Mouse (Mus musculus): ENCODE measurements around the gene Cyth2. TPM values are rescaled to one million over a fixed set of nuclear protein-coding genes. Genes with fewer than 3 reads are reported as not detected.
A peak's percentile ranks its signal among the peaks of the same experiment; 100 is the strongest.

Cyth2 gene
- polyA plus RNA-seq, 1 experiment from 2014 or later: 66.2 TPM

- peaks cover 9% of the 10 kb centered on the region; the same call in 1 of the 2 replicates for H3K79me2 ChIP-seq (ENCODE audit: inconsistent target)
- H3K36me3 ChIP-seq (ENCODE audit: inconsistent target): peaks cover 19% of the 10 kb centered on the region; the same call in 1 of the 2 replicates
- H3K27ac ChIP-seq: peak within 1 kb of the TSS; percentile 44
- H3K4me3 ChIP-seq (ENCODE audit: inconsistent target): peak within 1 kb of the TSS; percentile 97
- under 1% methylated on average over 35 of the region's 35 CpGs for WGBS (ENCODE audit: missing documents)
These were observed 16.2 kb upstream of the Cyth2 start, which contains the start of gene Grwd1 for GRCm38 (mm10) chr7:45830427-45831127. Gene Grwd1, minus strand, starts transcription at chr7:45830944.

DNA sequence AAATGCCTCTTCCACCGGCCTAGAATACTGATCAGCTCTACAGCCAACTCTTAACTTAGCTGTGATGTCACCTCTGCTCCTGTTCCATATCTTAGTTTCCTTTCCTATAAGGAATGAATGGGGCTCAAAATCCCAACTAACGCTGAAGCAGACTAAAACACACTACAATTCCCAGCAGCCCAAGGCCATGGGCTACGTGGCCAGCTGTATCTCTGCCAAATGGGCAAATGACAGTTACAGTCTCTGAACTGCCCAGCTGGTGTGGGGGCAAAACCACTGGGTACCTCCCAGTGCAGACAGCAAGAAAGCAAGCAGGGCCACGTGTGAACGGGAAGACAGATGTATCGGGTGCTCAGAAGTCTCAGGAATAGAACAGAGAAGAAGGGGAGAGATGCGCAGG lies 12.2 kb upstream of the Cyth2 start:
- no peak overlapping the region for H3K27ac ChIP-seq
- H3K36me3 ChIP-seq (ENCODE audit: inconsistent target): peaks cover 21% of the 10 kb centered on the region; the same call in 1 of the 2 replicates
- no peak overlapping the region for H3K4me3 ChIP-seq (ENCODE audit: inconsistent target)
- 96% methylated on average over 7 of the region's 7 CpGs for WGBS (ENCODE audit: missing documents)
- peaks cover 9% of the 10 kb centered on the region; the same call in 1 of the 2 replicates for H3K79me2 ChIP-seq (ENCODE audit: inconsistent target)

DNA sequence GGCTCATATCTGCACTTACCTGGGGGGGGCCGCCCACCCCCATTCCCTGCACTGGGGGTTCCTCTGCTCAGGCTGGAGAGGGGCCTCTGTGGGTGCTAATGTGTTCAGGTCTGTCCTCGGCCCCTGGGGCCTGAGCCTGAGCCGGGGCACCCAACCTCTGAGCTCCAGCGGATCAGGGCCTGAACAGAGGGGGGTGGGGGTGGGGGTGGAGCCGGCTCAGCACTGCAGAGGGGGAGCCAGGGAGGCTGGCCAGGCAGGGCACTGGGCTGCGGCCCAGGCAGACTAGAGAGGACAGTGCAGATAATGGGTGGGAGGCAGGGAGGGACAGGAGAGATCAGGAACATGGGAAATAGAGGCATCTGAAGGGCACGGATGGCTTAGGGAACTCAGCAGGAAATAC lies 10.2 kb upstream of the Cyth2 start, which contains the start of gene Kcnj14:
Gene Kcnj14, minus strand, starts transcription at position 185 of the 400 bp plus-strand sequence.
- Histone ChIP-seq H3K36me3 (ENCODE audit: inconsistent target) (peaks cover 21% of the 10 kb centered on the region; the same call in 1 of the 2 replicates), H3K4me3 (ENCODE audit: inconsistent target) (no peak within 1 kb of the TSS), H3K79me2 (ENCODE audit: inconsistent target) (no peaks in the 10 kb centered on the region; the same call in 1 of the 2 replicates), H3K27ac (no peak within 1 kb of the TSS)
- WGBS (ENCODE audit: missing documents): 97% methylated on average over 5 of the region's 7 CpGs

GRCm38 (mm10) chr7:45820913-45821312 lies 6.5 kb upstream of the Cyth2 start:
- Histone ChIP-seq H3K79me2 (ENCODE audit: inconsistent target) (no peaks in the 10 kb centered on the region), H3K36me3 (ENCODE audit: inconsistent target) (peaks cover 6% of the 10 kb centered on the region; the same call in 1 of the 2 replicates)

DNA sequence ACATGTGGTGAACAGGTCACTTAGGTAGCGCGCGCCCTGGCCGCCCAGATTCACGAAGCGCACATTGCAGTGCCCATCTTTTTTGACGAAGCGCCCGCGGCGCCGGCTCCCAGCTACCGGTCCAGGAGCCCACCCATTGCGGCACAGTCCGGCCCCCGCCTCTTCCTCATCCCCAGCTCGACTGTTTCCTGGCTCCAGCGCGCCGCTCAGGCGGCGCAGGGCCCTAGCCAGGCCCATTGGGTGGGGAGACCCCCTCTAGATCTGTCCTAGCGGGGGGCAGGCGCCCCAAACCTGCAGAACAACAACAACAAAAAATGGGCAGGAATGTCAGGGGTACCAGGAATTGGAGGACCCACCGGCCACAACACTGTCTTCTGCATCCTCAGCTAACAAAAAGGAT lies 5.5 kb upstream of the Cyth2 start:
- H3K4me3 ChIP-seq (ENCODE audit: inconsistent target): no peak overlapping the region
- H3K36me3 ChIP-seq (ENCODE audit: inconsistent target): no peaks in the 10 kb centered on the region
- no peak overlapping the region for H3K27ac ChIP-seq
- H3K79me2 ChIP-seq (ENCODE audit: inconsistent target): no peaks in the 10 kb centered on the region
- 32% methylated on average over 25 of the region's 25 CpGs for WGBS (ENCODE audit: missing documents)

More at GRCm38 (mm10) chr7:45820913-45821312, 6.5 kb upstream of the Cyth2 start:
- no peak overlapping the region for H3K27ac ChIP-seq
- no peak overlapping the region for H3K4me3 ChIP-seq (ENCODE audit: inconsistent target)

GRCm38 (mm10) chr7:45815984-45816351 lies 1.6 kb upstream of the Cyth2 start:
- Histone ChIP-seq H3K36me3 (ENCODE audit: inconsistent target) (peaks cover 14% of the 10 kb centered on the region; the same call in 1 of the 2 replicates), H3K79me2 (ENCODE audit: inconsistent target) (peaks cover 19% of the 10 kb centered on the region), H3K27ac (no peak overlapping the region), H3K4me3 (ENCODE audit: inconsistent target) (no peak overlapping the region)
- WGBS (ENCODE audit: missing documents): 64% methylated on average over 2 of the region's 2 CpGs

- Histone ChIP-seq H3K27ac (no peak overlapping the region), H3K79me2 (ENCODE audit: inconsistent target) (peaks cover 19% of the 10 kb centered on the region), H3K36me3 (ENCODE audit: inconsistent target) (peaks cover 20% of the 10 kb centered on the region), H3K4me3 (ENCODE audit: inconsistent target) (no peak overlapping the region)
- 92% methylated on average over 10 of the region's 10 CpGs for WGBS (ENCODE audit: missing documents)
These were observed 1.1 kb upstream of the Cyth2 start for GRCm38 (mm10) chr7:45815323-45815983.

DNA sequence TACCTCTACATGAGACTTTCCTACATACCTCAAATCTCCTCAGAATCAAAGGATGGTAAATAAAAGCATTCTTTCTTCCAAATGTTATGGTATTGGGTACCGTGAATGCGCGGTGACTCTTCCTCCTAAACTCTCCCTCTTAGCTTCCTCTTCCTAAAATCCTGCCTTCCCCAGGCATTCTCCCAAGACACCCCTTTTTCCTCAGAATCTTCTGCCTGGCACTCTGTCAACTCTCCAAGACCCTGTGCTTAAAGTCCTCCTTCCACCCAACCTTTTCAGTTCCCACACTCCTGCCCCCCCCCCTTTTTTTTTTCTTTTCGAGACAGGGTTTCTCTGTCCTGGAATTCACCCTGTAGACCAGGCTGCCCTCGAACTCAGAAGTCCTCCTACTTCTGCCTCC lies 460 bp upstream of the Cyth2 start:
- 4% methylated on average over 5 of the region's 5 CpGs for WGBS (ENCODE audit: missing documents)
- Histone ChIP-seq H3K79me2 (ENCODE audit: inconsistent target) (peaks cover 19% of the 10 kb centered on the region), H3K36me3 (ENCODE audit: inconsistent target) (peaks cover 26% of the 10 kb centered on the region), H3K27ac (no peak overlapping the region), H3K4me3 (ENCODE audit: inconsistent target) (peak overlapping the region; percentile 14; the same call in 1 of the 2 replicates)

DNA sequence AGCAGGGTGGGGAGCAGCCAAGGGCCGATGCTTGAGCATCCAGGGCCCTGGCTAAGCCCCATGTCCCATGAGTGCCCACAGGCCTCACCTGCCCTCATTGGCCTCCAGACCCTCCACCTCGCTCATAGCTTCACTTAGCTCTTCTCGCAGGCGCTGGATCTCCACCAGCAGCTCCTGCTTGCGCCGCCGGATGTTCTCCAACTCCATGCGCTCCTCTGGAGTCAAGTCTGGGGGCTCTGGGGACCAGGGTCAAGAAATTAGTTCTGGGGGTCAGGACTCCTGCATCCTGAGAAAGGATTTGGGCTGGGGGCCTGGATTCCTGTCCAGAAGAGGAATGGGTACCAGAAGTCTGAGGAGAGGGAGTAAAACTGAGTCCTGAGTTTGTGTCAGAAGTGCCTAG lies 1.5 kb downstream of the Cyth2 start:
- 96% methylated on average over 8 of the region's 8 CpGs for WGBS (ENCODE audit: missing documents)
- peaks cover 45% of the 10 kb centered on the region for H3K36me3 ChIP-seq (ENCODE audit: inconsistent target)

DNA sequence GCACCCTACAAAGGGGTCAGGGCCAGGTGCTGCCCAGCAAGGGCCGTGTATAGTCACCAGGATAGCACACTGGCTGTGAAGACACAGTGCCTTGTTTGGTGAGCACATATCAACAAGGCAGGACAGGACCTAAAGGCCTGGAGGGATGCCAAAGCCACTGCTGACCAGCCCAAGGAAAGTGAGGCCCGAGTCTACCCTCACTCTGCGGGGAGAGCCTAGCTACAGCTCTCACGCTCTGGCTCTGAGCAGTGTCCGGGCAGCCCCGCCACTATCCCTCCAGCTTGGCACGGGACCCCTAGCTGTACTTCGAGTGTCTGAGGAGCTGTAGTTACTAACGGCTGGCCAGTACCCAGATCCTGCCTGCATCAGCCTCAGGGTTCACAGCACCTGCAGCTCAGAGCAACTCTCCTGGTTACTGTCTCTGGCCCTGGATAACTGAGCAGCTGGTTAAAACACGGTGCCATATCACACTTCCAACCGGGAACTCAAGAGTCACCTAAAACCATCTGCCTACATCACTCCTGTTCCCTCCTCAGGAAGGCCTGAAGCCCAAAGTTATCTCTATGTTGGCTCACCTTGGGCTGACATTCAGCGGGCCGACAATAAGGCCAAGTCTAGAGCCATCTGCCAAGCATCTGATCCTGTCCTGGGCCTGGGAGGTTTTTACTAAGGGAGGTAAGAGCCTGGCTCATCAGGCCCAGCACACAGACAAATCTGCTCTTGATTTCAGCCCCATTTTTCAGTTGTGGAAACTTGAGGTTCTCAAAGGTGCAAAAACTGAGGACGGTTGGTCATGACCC lies 4.9 kb downstream of the Cyth2 start:
- Histone ChIP-seq H3K36me3 (ENCODE audit: inconsistent target) (peaks cover 57% of the 10 kb centered on the region), H3K27ac (no peak overlapping the region), H3K4me3 (ENCODE audit: inconsistent target) (no peak overlapping the region), H3K79me2 (ENCODE audit: inconsistent target) (peaks cover 19% of the 10 kb centered on the region)
- WGBS (ENCODE audit: missing documents): 93% methylated on average over 14 of the region's 14 CpGs

More for the DNA sequence above, 1.5 kb downstream of the Cyth2 start:
- no peak overlapping the region for H3K27ac ChIP-seq
- peaks cover 19% of the 10 kb centered on the region for H3K79me2 ChIP-seq (ENCODE audit: inconsistent target)
- peak overlapping the region; percentile 79; the same call in 1 of the 2 replicates for H3K4me3 ChIP-seq (ENCODE audit: inconsistent target)

DNA sequence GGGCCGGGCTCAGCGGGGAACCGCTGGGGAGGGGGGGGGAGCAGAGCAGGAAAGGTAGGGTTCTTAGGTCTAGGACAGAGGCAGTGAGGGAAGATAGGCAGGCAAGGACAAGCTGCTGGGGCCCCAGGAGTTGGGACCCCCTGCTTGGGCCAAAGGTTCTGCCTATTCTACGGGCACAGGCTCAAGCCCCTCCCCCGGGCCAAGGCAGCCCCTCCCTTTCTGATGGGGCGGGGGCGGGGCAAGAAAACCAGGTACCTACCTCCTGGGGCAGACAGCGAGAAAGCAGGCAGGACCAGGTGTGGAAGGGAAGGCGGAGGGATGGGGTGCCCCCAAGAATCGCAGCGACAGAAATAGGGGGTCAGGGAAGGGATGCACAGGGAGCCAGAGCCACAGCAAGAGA lies 5.9 kb downstream of the Cyth2 start:
- no peak overlapping the region for H3K27ac ChIP-seq
- H3K79me2 ChIP-seq (ENCODE audit: inconsistent target): peaks cover 17% of the 10 kb centered on the region
- peaks cover 57% of the 10 kb centered on the region for H3K36me3 ChIP-seq (ENCODE audit: inconsistent target)
- H3K4me3 ChIP-seq (ENCODE audit: inconsistent target): no peak overlapping the region
- WGBS (ENCODE audit: missing documents): 87% methylated on average over 8 of the region's 11 CpGs

GRCm38 (mm10) chr7:45805941-45806340 lies 8.4 kb downstream of the Cyth2 start:
- Histone ChIP-seq H3K4me3 (ENCODE audit: inconsistent target) (no peak overlapping the region), H3K36me3 (ENCODE audit: inconsistent target) (peaks cover 43% of the 10 kb centered on the region), H3K27ac (no peak overlapping the region), H3K79me2 (ENCODE audit: inconsistent target) (no peaks in the 10 kb centered on the region)
- WGBS (ENCODE audit: missing documents): 79% methylated on average over 5 of the region's 5 CpGs

DNA sequence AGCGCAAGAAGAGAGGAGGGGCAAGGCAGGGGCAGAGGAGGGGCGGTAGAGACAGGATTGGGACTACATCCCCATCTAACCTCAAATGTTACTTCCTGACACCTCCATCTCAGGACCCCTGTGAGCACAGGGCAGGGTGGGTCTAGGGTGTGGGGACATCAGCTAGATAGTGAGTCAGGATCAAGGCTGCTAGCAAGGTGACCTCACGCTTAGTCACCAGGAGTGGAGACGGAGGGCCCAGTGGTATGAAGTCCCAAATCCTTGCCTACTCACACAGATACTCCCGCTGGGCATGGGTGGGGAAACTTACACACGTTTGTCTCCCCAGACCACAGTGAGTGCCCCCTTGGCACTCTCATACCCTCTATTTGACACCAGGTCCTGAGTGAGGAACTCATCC lies 11.8 kb downstream of the Cyth2 start:
- no peak overlapping the region for H3K4me3 ChIP-seq (ENCODE audit: inconsistent target)
- no peaks in the 10 kb centered on the region for H3K79me2 ChIP-seq (ENCODE audit: inconsistent target)
- peaks cover 9% of the 10 kb centered on the region for H3K36me3 ChIP-seq (ENCODE audit: inconsistent target)
- WGBS (ENCODE audit: missing documents): 82% methylated on average over 6 of the region's 6 CpGs
- no peak overlapping the region for H3K27ac ChIP-seq

- peak overlapping the region; percentile 23; the same call in 1 of the 2 replicates for H3K4me3 ChIP-seq (ENCODE audit: inconsistent target)
- no peaks in the 10 kb centered on the region for H3K36me3 ChIP-seq (ENCODE audit: inconsistent target)
- WGBS (ENCODE audit: missing documents): 1% methylated on average over 12 of the region's 12 CpGs
- H3K27ac ChIP-seq: no peak overlapping the region
- H3K79me2 ChIP-seq (ENCODE audit: inconsistent target): no peaks in the 10 kb centered on the region
These were observed 13.0 kb downstream of the Cyth2 start for GRCm38 (mm10) chr7:45801348-45801747.
